Mouse (Mus musculus) CH12.LX (cell line): ENCODE measurements around the gene Alyref2.

Source experiments
- CHD1 ChIP-seq: IDR thresholded peaks from 2 replicates; pipeline ENCODE4 v1.6.1; 2012; ENCODE audit warnings: low read depth, low read length, improper control_type of control experiment, inconsistent platforms
- CHD2 ChIP-seq: IDR thresholded peaks from 2 replicates; pipeline ENCODE4 v1.6.1; 2011; ENCODE audit warnings: low read length, improper control_type of control experiment
- CTCF ChIP-seq, 2 experiments: IDR thresholded peaks in 1 of 2; conservative IDR thresholded peaks in 1 of 2; 2 replicates each; pipeline ENCODE4 v1.5.1; 2011 to 2012; ENCODE audit warnings: low read depth in 2 of 2, low read length in 2 of 2, improper control_type of control experiment in 1 of 2, inconsistent platforms in 1 of 2, mild to moderate bottlenecking in 1 of 2, moderate library complexity in 1 of 2
- JUND ChIP-seq: conservative IDR thresholded peaks from 2 replicates; pipeline ENCODE4 v1.6.1; 2011; ENCODE audit warnings: low read depth, low read length, improper control_type of control experiment
- KAT2A ChIP-seq: IDR thresholded peaks from 2 replicates; pipeline ENCODE4 v1.6.1; 2012; ENCODE audit warnings: low read length, improper control_type of control experiment, inconsistent platforms; ENCODE audit not compliant: insufficient replicate concordance
- MAZ ChIP-seq: IDR thresholded peaks from 2 replicates; pipeline ENCODE4 v1.6.1; 2012; ENCODE audit warnings: low read depth, mild to moderate bottlenecking, inconsistent platforms, low read length, improper control_type of control experiment, moderate library complexity
- MXI1 ChIP-seq: IDR thresholded peaks from 2 replicates; pipeline ENCODE4 v1.6.1; 2011; ENCODE audit warnings: mild to moderate bottlenecking, low read depth, low read length, improper control_type of control experiment
- POLR2A ChIP-seq: IDR thresholded peaks from 2 replicates; pipeline ENCODE4 v1.6.1; 2011; ENCODE audit warnings: low read depth, mild to moderate bottlenecking, improper control_type of control experiment, low read length
- POLR2AphosphoS2 ChIP-seq: IDR thresholded peaks from 2 replicates; pipeline ENCODE4 v1.6.1; 2011; ENCODE audit warnings: low read depth, low read length, improper control_type of control experiment
- SIN3A ChIP-seq: IDR thresholded peaks from 2 replicates; pipeline ENCODE4 v1.6.1; 2012; ENCODE audit warnings: low read length, improper control_type of control experiment, inconsistent platforms
- UBTF ChIP-seq: IDR thresholded peaks from 2 replicates; pipeline ENCODE4 v1.6.1; 2012; ENCODE audit warnings: low read depth, mild to moderate bottlenecking, inconsistent platforms, low read length, improper control_type of control experiment, moderate library complexity

DNA sequence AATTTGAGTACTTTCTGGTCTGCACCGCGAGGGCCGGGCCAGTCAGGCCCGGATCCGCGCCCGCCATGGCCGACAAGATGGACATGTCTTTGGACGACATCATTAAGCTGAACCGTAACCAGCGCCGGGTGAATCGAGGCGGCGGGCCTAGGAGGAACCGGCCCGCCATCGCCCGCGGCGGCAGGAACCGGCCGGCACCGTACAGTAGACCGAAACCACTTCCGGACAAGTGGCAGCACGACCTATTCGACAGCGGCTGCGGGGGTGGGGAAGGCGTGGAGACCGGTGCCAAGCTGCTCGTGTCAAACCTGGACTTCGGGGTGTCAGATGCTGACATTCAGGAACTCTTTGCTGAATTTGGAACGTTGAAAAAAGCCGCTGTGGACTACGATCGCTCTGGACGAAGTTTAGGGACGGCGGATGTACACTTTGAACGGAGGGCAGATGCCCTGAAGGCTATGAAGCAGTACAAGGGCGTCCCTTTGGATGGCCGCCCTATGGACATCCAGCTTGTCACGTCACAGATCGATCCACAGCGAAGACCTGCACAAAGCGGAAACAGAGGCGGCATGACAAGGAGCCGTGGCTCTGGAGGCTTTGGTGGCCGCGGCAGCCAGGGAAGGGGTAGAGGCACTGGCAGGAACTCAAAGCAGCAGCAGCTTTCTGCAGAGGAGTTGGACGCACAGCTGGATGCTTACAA is 464 bp downstream of the Alyref2 start:
- no peak for TF ChIP-seq KAT2A
- TF ChIP-seq CTCF (conservative IDR thresholded peaks at IDR 0.05 in 1 of 2, IDR thresholded peaks at IDR 0.05 in 1 of 2; ENCODE audit: low read depth in 2 of 2, low read length in 2 of 2): no peak
- TF ChIP-seq MXI1: peak; percentile 79
- no peak; the same call in 1 of the 2 replicates for TF ChIP-seq POLR2A
- TF ChIP-seq JUND: no peak
- TF ChIP-seq UBTF: peak; percentile 91
- peak; percentile 70 for TF ChIP-seq SIN3A
- TF ChIP-seq CHD1: no peak
- no peak for TF ChIP-seq POLR2AphosphoS2
- TF ChIP-seq CHD2: peak; percentile 50; the same call in 1 of the 2 replicates
- no peak for TF ChIP-seq MAZ
